Mouse (Mus musculus): ENCODE data around the gene Zfand4.

Gene Zfand4

GRCm38 (mm10) chr6:116319259-116319658, 55.2 kb downstream of the Zfand4 start:
- 89% methylated on average over 3 of the region's 3 CpGs for WGBS

GRCm38 (mm10) chr6:116326641-116327040, 62.6 kb downstream of the Zfand4 start:
- WGBS, result 91% methylated on average over 3 of the region's 3 CpGs

GRCm38 (mm10) chr6:116331396-116331795, 67.4 kb downstream of the Zfand4 start:
- 68% methylated on average over 2 of the region's 2 CpGs for WGBS

GRCm38 (mm10) chr6:116337466-116337834, 73.4 kb downstream of the Zfand4 start:
- 2% methylated on average over 7 of the region's 7 CpGs for WGBS

GRCm38 (mm10) chr6:116337835-116338501, 73.9 kb downstream of the Zfand4 start, which contains the start of gene March8:
Gene March8 (plus strand): TSS chr6:116338024.
- under 1% methylated on average over 75 of the region's 75 CpGs for WGBS

GRCm38 (mm10) chr6:116338520-116338919, 74.5 kb downstream of the Zfand4 start:
- 2% methylated on average over 8 of the region's 8 CpGs for WGBS

GRCm38 (mm10) chr6:116339088-116339487, 75.1 kb downstream of the Zfand4 start:
- 57% methylated on average over 5 of the region's 5 CpGs for WGBS

- WGBS, result 78% methylated on average over 1 of the region's 1 CpGs
Measured at GRCm38 (mm10) chr6:116340521-116340920, 76.5 kb downstream of the Zfand4 start.

GRCm38 (mm10) chr6:116347953-116348352, 83.9 kb downstream of the Zfand4 start:
- WGBS, result 82% methylated on average over 2 of the region's 2 CpGs

GRCm38 (mm10) chr6:116349997-116350396, 86.0 kb downstream of the Zfand4 start:
- WGBS, result 73% methylated on average over 3 of the region's 3 CpGs

GRCm38 (mm10) chr6:116350643-116351042, 86.6 kb downstream of the Zfand4 start:
- 85% methylated on average over 6 of the region's 6 CpGs for WGBS

- 46% methylated on average over 4 of the region's 4 CpGs for WGBS
Measured at GRCm38 (mm10) chr6:116351534-116351933, 87.5 kb downstream of the Zfand4 start.

- 95% methylated on average over 1 of the region's 1 CpGs for WGBS
Measured at GRCm38 (mm10) chr6:116353428-116353827, 89.4 kb downstream of the Zfand4 start.

- WGBS, result 78% methylated on average over 8 of the region's 8 CpGs
Measured at GRCm38 (mm10) chr6:116356311-116356947, 92.4 kb downstream of the Zfand4 start.

- WGBS, result 31% methylated on average over 4 of the region's 4 CpGs
Measured at GRCm38 (mm10) chr6:116356948-116357325, 92.9 kb downstream of the Zfand4 start.

GRCm38 (mm10) chr6:116358056-116358455, 94.0 kb downstream of the Zfand4 start:
- 77% methylated on average over 8 of the region's 8 CpGs for WGBS

- WGBS, result 62% methylated on average over 3 of the region's 3 CpGs
Measured at GRCm38 (mm10) chr6:116359256-116359655, 95.2 kb downstream of the Zfand4 start.

GRCm38 (mm10) chr6:116361463-116361862, 97.4 kb downstream of the Zfand4 start:
- 90% methylated on average over 3 of the region's 3 CpGs for WGBS

GRCm38 (mm10) chr6:116361993-116362392, 98.0 kb downstream of the Zfand4 start:
- 81% methylated on average over 4 of the region's 4 CpGs for WGBS

GRCm38 (mm10) chr6:116367971-116368370, 103.9 kb downstream of the Zfand4 start:
- 85% methylated on average over 11 of the region's 11 CpGs for WGBS

GRCm38 (mm10) chr6:116369811-116370210, 105.8 kb downstream of the Zfand4 start:
- WGBS, result 98% methylated on average over 1 of the region's 1 CpGs

- WGBS, result 93% methylated on average over 6 of the region's 6 CpGs
Measured at GRCm38 (mm10) chr6:116370216-116370976, 106.4 kb downstream of the Zfand4 start.

- WGBS, result 87% methylated on average over 3 of the region's 3 CpGs
Measured at GRCm38 (mm10) chr6:116371500-116371899, 107.5 kb downstream of the Zfand4 start.
